Mouse (Mus musculus): ENCODE data around the gene Dmwd. TPM values are rescaled to one million over a fixed set of nuclear protein-coding genes. Genes with fewer than 3 reads are reported as not detected.

Gene Dmwd
- total RNA-seq, 1 experiment from 2014 or later: 64.1 TPM

- DNase-seq: peak; percentile 67
Observed at GRCm38 (mm10) chr7:19094826-19095750, 19.1 kb downstream of the Dmwd start.

GRCm38 (mm10) chr7:19095751-19096110, 19.7 kb downstream of the Dmwd start:
- peak; percentile 78 for DNase-seq

GRCm38 (mm10) chr7:19096421-19096976, 20.5 kb downstream of the Dmwd start:
- DNase-seq: no peak

GRCm38 (mm10) chr7:19097217-19097616, 21.2 kb downstream of the Dmwd start:
- DNase-seq: no peak

GRCm38 (mm10) chr7:19097863-19098262, 21.8 kb downstream of the Dmwd start:
- no peak for DNase-seq

GRCm38 (mm10) chr7:19098811-19099210, 22.8 kb downstream of the Dmwd start:
- DNase-seq: no peak

GRCm38 (mm10) chr7:19100290-19100689, 24.3 kb downstream of the Dmwd start:
- no peak for DNase-seq

GRCm38 (mm10) chr7:19103741-19104140, 27.7 kb downstream of the Dmwd start:
- DNase-seq: no peak

GRCm38 (mm10) chr7:19104486-19104885, 28.5 kb downstream of the Dmwd start:
- no peak for DNase-seq

- DNase-seq: peak; percentile 26
Observed at GRCm38 (mm10) chr7:19107436-19107835, 31.4 kb downstream of the Dmwd start.

- DNase-seq: no peak
Observed at GRCm38 (mm10) chr7:19109565-19109964, 33.5 kb downstream of the Dmwd start.

GRCm38 (mm10) chr7:19118028-19118771, 42.2 kb downstream of the Dmwd start, which contains the start of gene Gm4969:
Gene Gm4969 (minus strand): TSS chr7:19118368.
- DNase-seq: peak; percentile 62

GRCm38 (mm10) chr7:19119083-19119482, 43.1 kb downstream of the Dmwd start:
- DNase-seq: no peak

- DNase-seq: peak; percentile 80
Observed at GRCm38 (mm10) chr7:19119631-19120429, 43.8 kb downstream of the Dmwd start, which contains the start of gene Fbxo46. Gene Fbxo46 (plus strand): TSS chr7:19119859.

GRCm38 (mm10) chr7:19121686-19122085, 45.7 kb downstream of the Dmwd start:
- peak; percentile 49 for DNase-seq

- no peak for DNase-seq
Observed at GRCm38 (mm10) chr7:19124713-19125112, 48.7 kb downstream of the Dmwd start.

GRCm38 (mm10) chr7:19127744-19128143, 51.7 kb downstream of the Dmwd start:
- no peak for DNase-seq

- DNase-seq: no peak
Observed at GRCm38 (mm10) chr7:19129396-19129795, 53.4 kb downstream of the Dmwd start.

- DNase-seq: no peak
Observed at GRCm38 (mm10) chr7:19130657-19131056, 54.6 kb downstream of the Dmwd start.

- peak; percentile 97 for DNase-seq
Observed at GRCm38 (mm10) chr7:19131324-19131848, 55.4 kb downstream of the Dmwd start.

Data from adrenal gland, postnatal 25 days (tissue).